Mouse (Mus musculus): ENCODE data around the gene Grin2c. TPM values are rescaled to one million over a fixed set of nuclear protein-coding genes. Genes with fewer than 3 reads are reported as not detected.

Gene Grin2c
- polyA plus RNA-seq, 1 experiment, result 0.33 TPM

GRCm38 (mm10) chr11:115275954-115276353, 8.9 kb upstream of the Grin2c start:
- no peaks in the 10 kb centered on the region for H3K27me3 ChIP-seq (ENCODE audit: control insufficient read depth, insufficient read depth, low read length)
- peaks cover 7% of the 10 kb centered on the region; the same call in 1 of the 2 replicates for H3K4me1 ChIP-seq (ENCODE audit: control insufficient read depth, insufficient read depth, insufficient read length, low read length)
- WGBS, result 64% methylated on average over 3 of the region's 3 CpGs
- no peak for TF ChIP-seq POLR2A (IDR thresholded peaks at IDR 0.05; ENCODE audit: low read depth, low read length)
- no peak for TF ChIP-seq CTCF (IDR thresholded peaks at IDR 0.05; ENCODE audit: extremely low read depth, insufficient read length, insufficient replicate concordance, low read depth, low read length)
- H3K36me3 ChIP-seq (ENCODE audit: control insufficient read depth, insufficient read depth, low read length), result no peaks in the 10 kb centered on the region
- no peak overlapping the region for H3K4me3 ChIP-seq (ENCODE audit: low read depth, low read length)
- no peak overlapping the region for H3K27ac ChIP-seq (ENCODE audit: insufficient read depth, low read depth, low read length)

GRCm38 (mm10) chr11:115275509-115275908, 8.5 kb upstream of the Grin2c start:
- Histone ChIP-seq H3K4me3 (ENCODE audit: low read depth, low read length) (no peak overlapping the region), H3K36me3 (ENCODE audit: control insufficient read depth, insufficient read depth, low read length) (no peaks in the 10 kb centered on the region), H3K27me3 (ENCODE audit: control insufficient read depth, insufficient read depth, low read length) (no peaks in the 10 kb centered on the region), H3K27ac (ENCODE audit: insufficient read depth, low read depth, low read length) (no peak overlapping the region), H3K4me1 (ENCODE audit: control insufficient read depth, insufficient read depth, insufficient read length, low read length) (peaks cover 7% of the 10 kb centered on the region; the same call in 1 of the 2 replicates)
- no peak for TF ChIP-seq CTCF (IDR thresholded peaks at IDR 0.05; ENCODE audit: extremely low read depth, insufficient read length, insufficient replicate concordance, low read depth, low read length)
- no peak for TF ChIP-seq POLR2A (IDR thresholded peaks at IDR 0.05; ENCODE audit: low read depth, low read length)
- whole genome bisulfite sequencing, result 46% methylated on average over 6 of the region's 6 CpGs

GRCm38 (mm10) chr11:115274771-115275170, 7.7 kb upstream of the Grin2c start:
- H3K27me3 ChIP-seq (ENCODE audit: control insufficient read depth, insufficient read depth, low read length), result no peaks in the 10 kb centered on the region
- H3K36me3 ChIP-seq (ENCODE audit: control insufficient read depth, insufficient read depth, low read length), result no peaks in the 10 kb centered on the region
- H3K4me1 ChIP-seq (ENCODE audit: control insufficient read depth, insufficient read depth, insufficient read length, low read length), result peaks cover 7% of the 10 kb centered on the region; the same call in 1 of the 2 replicates
- TF ChIP-seq POLR2A (IDR thresholded peaks at IDR 0.05; ENCODE audit: low read depth, low read length) (no peak), CTCF (IDR thresholded peaks at IDR 0.05; ENCODE audit: extremely low read depth, insufficient read length, insufficient replicate concordance, low read depth, low read length) (no peak)
- WGBS, result 89% methylated on average over 6 of the region's 6 CpGs
- H3K4me3 ChIP-seq (ENCODE audit: low read depth, low read length), result no peak overlapping the region
- H3K27ac ChIP-seq (ENCODE audit: insufficient read depth, low read depth, low read length), result no peak overlapping the region

GRCm38 (mm10) chr11:115274178-115274577, 7.1 kb upstream of the Grin2c start:
- no peak overlapping the region for H3K27ac ChIP-seq (ENCODE audit: insufficient read depth, low read depth, low read length)
- WGBS, result 86% methylated on average over 7 of the region's 7 CpGs
- no peaks in the 10 kb centered on the region for H3K27me3 ChIP-seq (ENCODE audit: control insufficient read depth, insufficient read depth, low read length)
- no peaks in the 10 kb centered on the region for H3K36me3 ChIP-seq (ENCODE audit: control insufficient read depth, insufficient read depth, low read length)
- H3K4me3 ChIP-seq (ENCODE audit: low read depth, low read length), result no peak overlapping the region
- no peak for TF ChIP-seq CTCF (IDR thresholded peaks at IDR 0.05; ENCODE audit: extremely low read depth, insufficient read length, insufficient replicate concordance, low read depth, low read length)
- no peak for TF ChIP-seq POLR2A (IDR thresholded peaks at IDR 0.05; ENCODE audit: low read depth, low read length)
- H3K4me1 ChIP-seq (ENCODE audit: control insufficient read depth, insufficient read depth, insufficient read length, low read length), result peaks cover 7% of the 10 kb centered on the region; the same call in 1 of the 2 replicates

GRCm38 (mm10) chr11:115273735-115274134, 6.7 kb upstream of the Grin2c start:
- TF ChIP-seq CTCF (IDR thresholded peaks at IDR 0.05; ENCODE audit: extremely low read depth, insufficient read length, insufficient replicate concordance, low read depth, low read length) (no peak), POLR2A (IDR thresholded peaks at IDR 0.05; ENCODE audit: low read depth, low read length) (no peak)
- H3K4me3 ChIP-seq (ENCODE audit: low read depth, low read length), result no peak overlapping the region
- no peaks in the 10 kb centered on the region for H3K27me3 ChIP-seq (ENCODE audit: control insufficient read depth, insufficient read depth, low read length)
- WGBS, result 74% methylated on average over 7 of the region's 7 CpGs
- H3K27ac ChIP-seq (ENCODE audit: insufficient read depth, low read depth, low read length), result no peak overlapping the region
- peaks cover 1% of the 10 kb centered on the region; the same call in 1 of the 2 replicates for H3K36me3 ChIP-seq (ENCODE audit: control insufficient read depth, insufficient read depth, low read length)
- H3K4me1 ChIP-seq (ENCODE audit: control insufficient read depth, insufficient read depth, insufficient read length, low read length), result peaks cover 7% of the 10 kb centered on the region; the same call in 1 of the 2 replicates

GRCm38 (mm10) chr11:115272894-115273498, 6.0 kb upstream of the Grin2c start:
- WGBS, result 72% methylated on average over 10 of the region's 10 CpGs
- TF ChIP-seq POLR2A (IDR thresholded peaks at IDR 0.05; ENCODE audit: low read depth, low read length), result no peak
- TF ChIP-seq CTCF (IDR thresholded peaks at IDR 0.05; ENCODE audit: extremely low read depth, insufficient read length, insufficient replicate concordance, low read depth, low read length), result no peak
- H3K27ac ChIP-seq (ENCODE audit: insufficient read depth, low read depth, low read length), result no peak overlapping the region
- H3K4me1 ChIP-seq (ENCODE audit: control insufficient read depth, insufficient read depth, insufficient read length, low read length), result peaks cover 7% of the 10 kb centered on the region; the same call in 1 of the 2 replicates
- H3K27me3 ChIP-seq (ENCODE audit: control insufficient read depth, insufficient read depth, low read length), result 0 out of 2 replicates have a peak, but pooled peaks cover 3% of the 10 kb centered on the region
- H3K36me3 ChIP-seq (ENCODE audit: control insufficient read depth, insufficient read depth, low read length), result peaks cover 4% of the 10 kb centered on the region; the same call in 1 of the 2 replicates
- H3K4me3 ChIP-seq (ENCODE audit: low read depth, low read length), result no peak overlapping the region

- WGBS, result 84% methylated on average over 10 of the region's 10 CpGs
- H3K27ac ChIP-seq (ENCODE audit: insufficient read depth, low read depth, low read length), result no peak overlapping the region
- H3K36me3 ChIP-seq (ENCODE audit: control insufficient read depth, insufficient read depth, low read length), result peaks cover 4% of the 10 kb centered on the region; the same call in 1 of the 2 replicates
- no peak for TF ChIP-seq POLR2A (IDR thresholded peaks at IDR 0.05; ENCODE audit: low read depth, low read length)
- no peak for TF ChIP-seq CTCF (IDR thresholded peaks at IDR 0.05; ENCODE audit: extremely low read depth, insufficient read length, insufficient replicate concordance, low read depth, low read length)
- H3K27me3 ChIP-seq (ENCODE audit: control insufficient read depth, insufficient read depth, low read length), result peaks cover 17% of the 10 kb centered on the region
- H3K4me1 ChIP-seq (ENCODE audit: control insufficient read depth, insufficient read depth, insufficient read length, low read length), result peaks cover 10% of the 10 kb centered on the region
- no peak overlapping the region for H3K4me3 ChIP-seq (ENCODE audit: low read depth, low read length)
Observed at GRCm38 (mm10) chr11:115271481-115271880, 4.4 kb upstream of the Grin2c start.

All from small intestine, adult 2 months (tissue).